Comparison of ENCODE assay signal across 23 mouse cellular contexts in the genomic region with DNA sequence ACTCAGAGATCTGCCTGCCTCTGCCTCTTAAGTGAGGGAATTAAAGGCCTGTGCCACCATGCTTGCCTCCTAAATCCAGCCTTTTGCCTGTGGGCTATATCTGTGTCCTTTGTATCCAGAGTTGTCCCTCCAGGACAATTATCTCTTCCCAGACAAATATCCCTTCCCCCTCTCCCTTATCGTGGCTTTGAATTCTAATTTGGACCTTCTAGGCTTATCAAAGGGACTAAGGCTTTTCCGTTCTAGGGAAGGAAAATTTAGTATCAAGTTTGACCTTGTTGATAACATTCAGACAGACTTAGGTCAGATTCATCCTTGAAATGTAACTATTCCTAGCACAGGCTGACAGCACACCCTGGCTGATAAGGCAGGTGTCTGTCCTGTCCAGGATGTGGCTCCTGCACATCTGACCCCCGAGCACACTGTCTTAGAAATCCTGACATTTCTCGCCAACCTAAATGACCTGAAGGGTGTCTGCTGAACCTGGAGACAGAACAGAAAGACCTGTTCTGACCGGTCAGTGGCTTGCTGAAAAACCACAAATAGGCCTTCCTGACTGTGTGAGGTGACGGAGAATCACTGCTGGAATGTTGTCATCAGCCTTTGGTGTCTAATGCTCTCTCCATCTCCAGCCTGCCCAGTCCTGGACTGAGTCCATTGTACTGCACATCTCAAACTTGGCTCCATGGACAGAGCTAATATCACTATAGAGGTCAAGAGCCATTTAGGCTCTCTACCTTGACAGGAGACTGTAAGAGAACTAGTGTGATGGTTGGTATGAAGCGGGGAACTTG. TPM values are rescaled to one million over a fixed set of nuclear protein-coding genes. Genes with fewer than 3 reads are reported as not detected.
DNase-seq lines count a peak whose midpoint lies in the region; ATAC-seq lines count a peak whose summit lies in the region.
"Had no signal": no experiment of that assay in that cellular context is flagged by ENCODE, and none has a peak within 500 bp of the region (broad histone marks: within the 10 kb centered on the region; RNA-seq: fewer than 3 reads in every experiment).

No protein-coding gene starts in this region.

- WGBS in heart, embryonic 10.5 days, result 28% methylated on average over 7 of the region's 7 CpGs
- WGBS in heart, embryonic 13.5 days, result 32% methylated on average over 7 of the region's 7 CpGs
- 46% methylated on average over 7 of the region's 7 CpGs for WGBS in heart, embryonic 16.5 days

- peak; percentile 42 to 68 for DNase-seq in adrenal gland, adult (ENCODE audit: inconsistent age in 2 of 2, low spot score in 1 of 2)
- no peak for DNase-seq in adrenal gland, postnatal 36 days
- DNase-seq in heart, embryonic 10.5 days (ENCODE audit: low spot score), result peak; percentile 89
- no peak for DNase-seq in heart, adult 11 months
- no peak for DNase-seq in heart, adult 8-10 months (ENCODE audit: low spot score)
- DNase-seq: adrenal gland, postnatal 25 days; cerebellum, adult 18-20 months; cerebellum, adult 9-10 months; cerebellum, postnatal 14 days; gastrocnemius, postnatal 10 days; gastrocnemius, postnatal 36 days; kidney, adult 2 months had no signal

- H3K4me2 ChIP-seq in heart, embryonic 13.5 days, result no peak overlapping the region
- H3K4me2 ChIP-seq in heart, embryonic 16.5 days (ENCODE audit: low read depth, low read length), result no peak overlapping the region
- H3K4me2 ChIP-seq: forebrain, embryonic 13.5 days; hindbrain, embryonic 12.5 days; hindbrain, embryonic 15.5 days; kidney, embryonic 15.5 days had no signal

- H3K4me1 ChIP-seq in heart, embryonic 10.5 days, result peaks cover 83% of the 10 kb centered on the region
- H3K4me1 ChIP-seq in heart, embryonic 13.5 days, result peaks cover 74% of the 10 kb centered on the region
- peaks cover 17% of the 10 kb centered on the region for H3K4me1 ChIP-seq in heart, embryonic 16.5 days (ENCODE audit: control insufficient read depth, insufficient read depth, low read length)
- H3K4me1 ChIP-seq: forebrain, embryonic 13.5 days; hindbrain, embryonic 15.5 days had no signal

- H3K4me3 ChIP-seq in heart, embryonic 10.5 days, result no peak overlapping the region
- H3K4me3 ChIP-seq in heart, embryonic 13.5 days, result no peak overlapping the region
- no peak overlapping the region for H3K4me3 ChIP-seq in heart, embryonic 16.5 days (ENCODE audit: low read length)
- H3K4me3 ChIP-seq: forebrain, embryonic 10.5 days; forebrain, embryonic 13.5 days; hindbrain, embryonic 12.5 days; hindbrain, embryonic 15.5 days; kidney, embryonic 15.5 days had no signal

- H3K27me3 ChIP-seq in heart, embryonic 10.5 days (ENCODE audit: insufficient read depth, poor library complexity, severe bottlenecking), result no peaks in the 10 kb centered on the region
- no peaks in the 10 kb centered on the region for H3K27me3 ChIP-seq in heart, embryonic 13.5 days (replicated peaks)
- H3K27me3 ChIP-seq in heart, embryonic 16.5 days (ENCODE audit: control insufficient read depth, insufficient read depth, low read length), result no peaks in the 10 kb centered on the region
- H3K27me3 ChIP-seq: forebrain, embryonic 13.5 days; hindbrain, embryonic 12.5 days; hindbrain, embryonic 15.5 days; kidney, embryonic 15.5 days had no signal

- H3K27ac ChIP-seq in heart, embryonic 10.5 days, result peak overlapping the region; percentile 67
- peak overlapping the region; percentile 65 for H3K27ac ChIP-seq in heart, embryonic 13.5 days (replicated peaks)
- peak overlapping the region; percentile 34 for H3K27ac ChIP-seq in heart, embryonic 16.5 days (ENCODE audit: low read length)
- H3K27ac ChIP-seq: forebrain, embryonic 10.5 days; forebrain, embryonic 13.5 days; hindbrain, embryonic 12.5 days; hindbrain, embryonic 15.5 days; kidney, embryonic 15.5 days had no signal

- no peak overlapping the region for H3K9ac ChIP-seq in heart, embryonic 13.5 days
- H3K9ac ChIP-seq in heart, embryonic 16.5 days (ENCODE audit: low read length), result no peak overlapping the region
- H3K9ac ChIP-seq: forebrain, embryonic 13.5 days; hindbrain, embryonic 12.5 days; hindbrain, embryonic 15.5 days; kidney, embryonic 15.5 days had no signal

- no peaks in the 10 kb centered on the region for H3K9me3 ChIP-seq in heart, embryonic 10.5 days
- H3K9me3 ChIP-seq in heart, embryonic 13.5 days, result no peaks in the 10 kb centered on the region
- H3K9me3 ChIP-seq in heart, embryonic 16.5 days (replicated peaks; ENCODE audit: control insufficient read depth, low read length), result no peaks in the 10 kb centered on the region
- H3K9me3 ChIP-seq: forebrain, embryonic 10.5 days; forebrain, embryonic 13.5 days; hindbrain, embryonic 12.5 days; hindbrain, embryonic 15.5 days; kidney, embryonic 15.5 days had no signal

- H3K36me3 ChIP-seq in heart, embryonic 10.5 days, result no peaks in the 10 kb centered on the region
- no peaks in the 10 kb centered on the region for H3K36me3 ChIP-seq in heart, embryonic 13.5 days
- no peaks in the 10 kb centered on the region for H3K36me3 ChIP-seq in heart, embryonic 16.5 days (ENCODE audit: control insufficient read depth, insufficient read depth)
- H3K36me3 ChIP-seq: forebrain, embryonic 10.5 days; hindbrain, embryonic 12.5 days; hindbrain, embryonic 15.5 days; kidney, embryonic 15.5 days had no signal

- ATAC-seq in heart, embryonic 13.5 days (ENCODE audit: extremely low read depth, insufficient number of reproducible peaks, low FRiP score, low TSS enrichment), result peak; percentile 33; the same call in 1 of the 2 replicates
- peak; percentile 72 for ATAC-seq in heart, embryonic 16.5 days (replicated peaks; ENCODE audit: extremely low read depth, insufficient read depth, low FRiP score)
- ATAC-seq in megakaryocyte-erythroid progenitor cell, adult 5-6 weeks (replicated peaks; ENCODE audit: low FRiP score, low TSS enrichment, poor library complexity, severe bottlenecking), result no peak
- ATAC-seq: activated CD4-positive, CD25-positive, alpha-beta regulatory T cell, adult 4 months; forebrain, embryonic 13.5 days; forebrain, embryonic 16.5 days; intestine, postnatal 0 days had no signal

RNA-seq across cellular contexts. Expression of a gene that starts 18.3 kb away (rescaled TPM):
- total RNA-seq in adrenal gland, postnatal 36 days (2021), result 100 to 1,000 TPM; 156 to 185 TPM
- 93.7 and 111 TPM in 2 replicates for polyA plus RNA-seq in heart, embryonic 10.5 days (2016; fragmentation: Nextera tagmentation; extraction: Ambion mirVana)
- 65.2 and 65.8 TPM in 2 replicates for polyA plus RNA-seq in heart, embryonic 13.5 days (2015; fragmentation: Nextera tagmentation; extraction: Ambion mirVana)
- total RNA-seq in heart, adult 8-10 months (2022), result 10 to 100 TPM; 29.1 to 67.1 (median 46.3) TPM
- 46.2 and 49.6 TPM in 2 replicates for polyA plus RNA-seq in heart, embryonic 16.5 days (2015; fragmentation: Nextera tagmentation; extraction: Ambion mirVana)
- 20.3 and 21.2 TPM in 2 replicates for total RNA-seq in megakaryocyte-erythroid progenitor cell, adult 5-6 weeks (2014; fragmentation: Nextera tagmentation)
- 30.4 and 45.3 TPM in 2 replicates for total RNA-seq in megakaryocyte-erythroid progenitor cell, adult 5-6 weeks (2017)

Comparison
In these comparisons a context has a peak if more than half of its experiments do, and no peak if none do; other contexts are left out.
1. DNase-seq: peak in adrenal gland, adult (2 of 2) and heart, embryonic 10.5 days (single experiment); none in adrenal gland, postnatal 36 days (0 of 2), heart, adult 11 months (single experiment) and heart, adult 8-10 months (single experiment).
2. Peak in every context shown above with its lines, with median percentiles within 50 percentile points of each other: H3K27ac ChIP-seq.